Mouse (Mus musculus) ovary, adult 18-20 months (tissue): Measurements from ENCODE around the gene Aqp9.

Experiments
- DNase-seq: peaks from one replicate; pipeline ENCODE4 v3.0.0; 2022; ENCODE audit warnings: low spot score, mixed read lengths

Gene Aqp9

DNA sequence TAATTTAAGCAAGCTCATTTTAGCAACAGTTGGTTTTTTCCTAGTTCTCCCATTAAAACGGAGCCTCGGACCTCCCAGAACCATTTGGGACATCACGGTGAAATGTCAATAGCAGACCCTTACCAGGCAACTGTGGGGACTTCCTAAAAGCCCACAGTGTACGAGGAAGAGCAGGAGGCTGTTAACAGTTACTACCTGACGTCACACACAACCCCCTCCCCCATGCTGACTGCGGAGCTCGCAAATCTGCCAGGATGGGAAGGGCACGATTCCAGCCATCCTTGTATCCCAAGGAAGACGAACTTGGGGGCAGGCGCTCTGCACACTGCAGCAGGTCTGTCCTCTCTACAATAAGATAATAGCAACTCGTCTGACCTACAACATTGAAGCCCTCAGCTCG is at the start of gene Aqp9:
TSS of gene Aqp9 (minus strand) at position 172 of the 400 bp plus-strand sequence.
- DNase-seq: no peak

- no peak for DNase-seq
These were observed 49.3 kb upstream of the Aqp9 start for GRCm38 (mm10) chr9:71217793-71218095.

DNA sequence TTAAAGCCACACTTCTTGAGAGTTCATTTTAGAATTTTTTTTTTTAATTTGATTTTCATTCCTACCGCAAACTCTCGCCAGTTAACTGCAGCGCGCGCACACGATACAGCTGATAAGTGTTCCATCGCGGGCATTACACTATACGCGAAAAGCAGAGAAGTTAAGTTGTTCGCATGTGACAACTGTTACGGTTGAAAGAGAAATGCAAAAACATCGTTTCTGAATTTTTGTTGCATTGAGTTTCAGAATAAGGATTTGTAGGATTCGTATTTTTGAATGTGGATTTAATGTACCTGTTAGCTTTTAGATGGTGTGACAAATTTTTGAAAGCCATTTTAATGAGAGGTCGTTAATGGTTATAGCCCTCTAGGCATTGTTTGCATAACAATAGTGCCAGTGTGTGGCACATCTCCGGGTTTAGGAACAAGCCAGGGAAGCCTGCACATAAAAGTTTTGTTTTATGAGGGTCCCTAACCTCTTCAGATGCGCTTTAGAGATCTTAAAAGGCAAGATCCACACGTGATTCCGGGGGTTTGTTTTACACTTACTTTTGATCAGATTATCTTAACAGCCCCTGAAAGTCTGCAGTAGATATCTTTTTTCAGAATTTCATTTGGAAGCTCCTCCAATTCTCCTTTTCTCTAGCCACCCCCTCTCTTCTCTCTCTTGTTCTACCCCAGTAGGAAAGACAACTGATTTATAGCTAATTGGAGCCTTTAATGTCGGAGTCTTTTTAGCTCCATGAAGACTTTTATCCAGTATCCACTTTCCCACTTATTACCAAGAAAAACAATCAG is 48.7 kb upstream of the Aqp9 start:
- no peak for DNase-seq

- DNase-seq: no peak
These were observed 47.8 kb upstream of the Aqp9 start for GRCm38 (mm10) chr9:71216036-71216995.

- DNase-seq: peak; percentile 57
These were observed 47.0 kb upstream of the Aqp9 start, which contains the start of gene Aldh1a2 for GRCm38 (mm10) chr9:71215248-71216035. Gene Aldh1a2, plus strand, starts transcription at chr9:71215789.

- DNase-seq: no peak
These were observed 45.2 kb upstream of the Aqp9 start for GRCm38 (mm10) chr9:71213636-71214035.

DNA sequence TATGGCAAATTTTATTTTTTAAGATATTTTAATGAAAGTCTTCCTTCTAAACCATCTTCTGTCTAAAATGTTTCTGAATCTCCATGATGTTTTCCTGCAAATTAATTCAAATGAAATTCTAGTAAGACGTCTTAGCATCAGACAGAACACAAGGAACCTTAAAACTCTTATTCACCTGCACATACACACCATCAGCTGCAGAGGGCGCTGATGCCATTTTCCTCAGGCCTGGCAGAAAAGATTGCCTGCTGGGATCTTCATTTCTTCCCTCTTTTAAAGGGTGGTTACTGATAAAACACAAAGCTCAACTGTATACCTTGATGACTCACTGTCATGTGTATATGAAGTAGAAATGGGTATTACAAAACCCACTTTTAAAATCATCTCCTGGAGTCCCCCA is 42.4 kb upstream of the Aqp9 start:
- no peak for DNase-seq

- no peak for DNase-seq
These were observed 40.8 kb upstream of the Aqp9 start for GRCm38 (mm10) chr9:71209299-71209698.

GRCm38 (mm10) chr9:71202265-71202664 is 33.8 kb upstream of the Aqp9 start:
- DNase-seq: no peak

GRCm38 (mm10) chr9:71198826-71199225 is 30.3 kb upstream of the Aqp9 start:
- no peak for DNase-seq

- no peak for DNase-seq
These were observed 20.3 kb upstream of the Aqp9 start for GRCm38 (mm10) chr9:71188647-71189415.

DNA sequence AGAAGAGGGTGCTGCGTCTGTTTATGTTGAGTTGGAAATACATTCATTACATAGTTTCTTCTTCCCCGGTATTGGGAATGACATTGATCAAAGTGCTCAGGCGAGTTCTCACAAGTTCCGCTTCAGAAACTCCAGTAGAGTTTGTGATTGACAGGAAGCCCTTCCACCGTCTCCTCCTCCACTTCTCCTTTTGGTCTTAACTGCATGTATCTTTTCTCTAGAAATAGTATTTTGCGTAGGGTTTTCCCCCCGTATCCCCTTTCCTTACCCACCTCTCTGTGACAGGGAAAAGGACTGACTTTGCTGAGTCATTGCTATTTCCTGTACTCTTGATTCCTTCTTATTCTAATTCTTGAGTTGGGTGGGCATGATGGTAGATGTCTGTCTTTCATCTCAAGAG is 18.9 kb upstream of the Aqp9 start:
- no peak for DNase-seq

GRCm38 (mm10) chr9:71185823-71186222 is 17.3 kb upstream of the Aqp9 start:
- DNase-seq: no peak

DNA sequence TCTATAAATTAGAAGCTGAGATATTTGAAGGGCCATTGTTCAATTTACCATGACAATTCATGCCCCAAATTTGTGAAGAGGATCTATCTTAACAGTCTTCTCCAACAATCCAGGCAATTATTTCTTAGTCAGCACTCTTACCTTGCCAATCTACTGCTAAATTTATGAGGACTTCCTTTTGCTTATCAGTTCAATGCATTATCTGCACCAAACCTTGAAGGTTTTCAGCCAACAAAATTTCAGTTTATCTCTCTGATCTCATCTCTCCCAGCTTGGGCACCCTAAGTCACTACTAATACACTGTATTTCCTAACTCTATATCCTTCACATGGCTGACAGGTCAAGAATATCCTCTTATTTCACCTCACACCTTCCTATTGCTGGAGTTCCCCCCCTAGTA is 16.8 kb upstream of the Aqp9 start:
- no peak for DNase-seq

GRCm38 (mm10) chr9:71179964-71180700 is 11.7 kb upstream of the Aqp9 start:
- DNase-seq: no peak

- no peak for DNase-seq
These were observed 10.9 kb upstream of the Aqp9 start for GRCm38 (mm10) chr9:71179276-71179896.

DNA sequence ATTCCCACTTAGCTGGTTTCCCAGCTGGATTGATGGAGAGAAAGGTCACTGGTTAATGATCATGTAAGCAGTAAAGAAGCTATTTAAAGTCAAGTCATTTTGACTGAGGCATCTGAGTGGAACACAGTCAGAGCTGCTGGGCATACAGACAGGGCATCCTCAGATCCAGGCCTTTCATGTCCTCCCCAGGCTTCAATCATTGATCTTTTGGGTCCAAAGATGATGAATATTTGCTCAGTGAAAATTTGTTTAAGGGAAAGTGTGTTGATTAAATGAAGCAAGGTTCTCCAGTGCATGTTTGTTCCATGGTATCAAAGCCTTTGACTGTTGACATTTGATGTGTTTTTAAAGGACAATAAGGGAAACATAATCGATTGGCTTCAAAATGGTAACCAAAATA is 7.2 kb upstream of the Aqp9 start:
- DNase-seq: no peak

DNA sequence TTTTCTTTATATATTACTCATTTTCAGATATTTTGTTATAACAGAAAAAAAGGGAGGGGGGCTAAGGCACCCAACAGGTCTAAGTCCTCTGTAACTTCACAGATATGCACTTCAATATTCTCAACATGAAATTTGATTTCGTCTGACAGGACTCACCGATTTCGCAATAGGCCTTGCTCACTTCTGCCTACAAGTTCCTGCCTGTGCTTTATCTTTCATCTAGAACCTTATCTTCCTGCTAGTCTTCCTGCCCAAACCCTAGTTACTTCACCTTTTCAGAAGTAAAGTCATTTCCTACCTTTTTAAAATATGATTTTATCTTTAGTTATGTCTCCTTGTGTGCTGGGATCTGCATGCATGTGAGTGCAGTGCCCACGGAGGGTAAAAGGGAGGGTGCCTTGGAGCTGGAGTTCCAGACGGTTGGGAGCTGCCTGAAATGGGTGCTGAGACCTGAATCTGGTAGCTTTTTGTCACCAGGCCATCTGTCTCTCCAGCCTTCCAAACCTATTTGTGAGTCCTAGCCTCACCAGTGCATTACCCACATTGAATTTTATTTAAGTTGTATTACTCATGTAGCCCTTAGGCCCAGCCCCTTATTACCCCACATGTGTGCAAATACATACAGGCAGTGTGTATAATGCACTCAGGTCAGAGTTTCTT is 6.0 kb upstream of the Aqp9 start:
- no peak for DNase-seq

- no peak for DNase-seq
These were observed 5.1 kb upstream of the Aqp9 start for GRCm38 (mm10) chr9:71173533-71173932.
